Mouse (Mus musculus): ENCODE measurements around the gene Hdac7. TPM values are rescaled to one million over a fixed set of nuclear protein-coding genes. Genes with fewer than 3 reads are reported as not detected.
A peak's percentile ranks its signal among the peaks of the same experiment; 100 is the strongest.

Gene Hdac7
- polyA plus RNA-seq, 1 experiment: not detected

DNA sequence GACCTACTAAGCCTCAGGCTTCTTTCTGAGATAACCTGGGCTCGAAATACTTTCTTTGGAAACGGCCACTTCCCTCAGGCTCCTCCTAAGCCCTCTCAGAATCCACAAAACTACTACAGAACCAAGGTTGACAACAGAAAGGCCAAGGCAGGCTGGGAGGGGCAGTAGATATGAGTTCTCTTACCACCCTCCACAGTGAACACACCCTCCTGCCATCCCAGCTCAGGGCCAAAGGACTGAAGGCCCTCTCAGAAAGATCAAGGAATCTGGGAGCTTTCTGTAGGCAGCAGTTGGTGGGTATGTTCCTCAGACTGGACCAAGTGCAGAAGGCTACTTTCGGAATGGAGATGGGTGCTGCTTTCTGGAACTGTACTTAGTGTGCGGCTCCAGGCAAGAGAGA, 29.0 kb downstream of the Hdac7 start:
- WGBS: 97% methylated on average over 4 of the region's 4 CpGs
- no peak overlapping the region for H3K4me3 ChIP-seq (ENCODE audit: insufficient read depth, low read depth, low read length)
- H3K4me1 ChIP-seq (ENCODE audit: control insufficient read depth, insufficient read depth, low read length): peaks cover 49% of the 10 kb centered on the region
- 0 out of 2 replicates have a peak overlapping the region, but pooled peaks have one; percentile 53 for H3K27ac ChIP-seq (ENCODE audit: insufficient read depth, low read depth, low read length)
- TF ChIP-seq CTCF (IDR thresholded peaks at IDR 0.05; ENCODE audit: insufficient read depth, low read depth, low read length): no peak

DNA sequence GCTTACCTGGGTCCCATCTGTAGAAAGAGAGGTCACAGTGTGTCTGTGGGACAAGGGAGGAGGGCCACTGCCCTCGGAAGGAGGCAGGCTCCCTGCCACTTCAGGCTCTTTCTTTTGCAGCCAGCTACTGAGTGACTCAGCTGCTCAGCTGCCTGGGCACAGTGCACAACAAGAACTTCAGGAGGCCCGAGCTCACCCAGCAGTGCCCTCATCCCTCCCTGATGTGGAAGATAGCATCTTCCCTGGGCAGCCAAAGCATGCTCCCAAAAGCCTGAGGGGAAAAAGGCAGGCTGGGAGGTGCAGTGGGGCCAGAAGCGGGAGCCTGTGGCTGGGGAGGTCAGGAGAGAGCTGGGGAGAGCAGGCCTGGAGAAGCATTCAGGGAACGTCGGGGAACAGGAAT, 29.6 kb downstream of the Hdac7 start:
- 49% methylated on average over 5 of the region's 5 CpGs for WGBS
- peaks cover 44% of the 10 kb centered on the region for H3K4me1 ChIP-seq (ENCODE audit: control insufficient read depth, insufficient read depth, low read length)
- H3K27ac ChIP-seq (ENCODE audit: insufficient read depth, low read depth, low read length): peak overlapping the region; percentile 53; the same call in 1 of the 2 replicates
- no peak overlapping the region for H3K4me3 ChIP-seq (ENCODE audit: insufficient read depth, low read depth, low read length)
- no peak for TF ChIP-seq POLR2A (IDR thresholded peaks at IDR 0.05; ENCODE audit: insufficient read depth, low read depth, low read length)
- TF ChIP-seq CTCF (IDR thresholded peaks at IDR 0.05; ENCODE audit: insufficient read depth, low read depth, low read length): no peak

DNA sequence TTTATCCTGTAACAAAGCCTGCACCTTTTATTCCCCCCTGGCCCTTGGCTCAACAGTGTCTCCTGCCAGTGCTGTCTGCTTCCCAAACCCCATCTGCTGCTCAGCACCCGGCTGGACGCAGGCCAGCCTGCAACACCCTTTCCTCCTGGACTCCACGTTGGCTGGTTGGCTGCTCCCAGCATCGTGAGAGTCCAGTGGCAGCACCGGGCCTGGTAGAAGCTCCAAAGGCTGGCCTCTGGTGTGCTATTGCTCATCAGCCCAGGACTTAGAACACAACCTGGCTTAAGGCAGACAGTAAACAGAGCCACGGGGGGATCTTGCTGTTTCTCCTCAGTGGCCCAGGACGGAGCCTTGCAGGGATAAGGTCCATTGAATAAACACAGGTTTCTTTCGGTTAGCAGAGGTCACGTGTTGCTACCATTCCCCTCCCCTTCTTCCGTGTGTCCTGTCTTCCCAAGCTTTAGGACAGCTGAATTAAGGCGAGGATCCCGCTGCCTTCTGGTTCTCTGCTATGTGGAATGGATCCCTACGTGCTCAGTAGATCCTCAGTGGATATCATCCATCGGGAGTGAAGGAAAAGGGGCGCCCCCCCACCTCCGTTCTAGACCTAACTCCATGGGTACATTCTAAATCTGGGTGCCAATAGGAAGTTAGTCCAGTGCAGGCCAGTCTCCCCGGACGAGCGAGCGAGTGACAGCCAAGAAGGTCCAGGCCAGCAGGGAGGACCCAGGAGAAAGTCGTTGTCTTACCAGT, 30.7 kb downstream of the Hdac7 start:
- Histone ChIP-seq H3K4me1 (ENCODE audit: control insufficient read depth, insufficient read depth, low read length) (peaks cover 43% of the 10 kb centered on the region), H3K27ac (ENCODE audit: insufficient read depth, low read depth, low read length) (no peak overlapping the region; the same call in 1 of the 2 replicates), H3K4me3 (ENCODE audit: insufficient read depth, low read depth, low read length) (no peak overlapping the region)
- no peak for TF ChIP-seq CTCF (IDR thresholded peaks at IDR 0.05; ENCODE audit: insufficient read depth, low read depth, low read length)
- TF ChIP-seq POLR2A (IDR thresholded peaks at IDR 0.05; ENCODE audit: insufficient read depth, low read depth, low read length): no peak
- WGBS: 65% methylated on average over 21 of the region's 21 CpGs

DNA sequence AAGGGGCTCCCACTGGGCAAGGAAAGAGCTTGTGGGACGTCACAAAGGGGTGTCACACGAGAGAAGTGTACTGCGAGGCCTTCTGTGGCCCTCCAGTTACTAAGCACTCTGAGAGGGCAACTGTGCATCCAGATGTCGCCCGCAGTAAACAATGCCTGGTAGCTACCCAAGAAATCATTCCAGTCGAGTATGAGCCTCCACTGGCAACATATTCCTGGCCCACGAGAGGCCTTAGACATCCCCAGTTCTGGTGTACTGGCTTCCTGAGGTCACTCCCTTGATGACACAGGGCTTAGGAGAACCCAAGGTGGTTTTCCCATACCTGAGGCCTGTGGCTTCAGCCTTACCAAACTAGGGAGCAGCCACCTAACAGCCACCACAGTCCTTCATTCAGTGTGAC, 31.4 kb downstream of the Hdac7 start:
- peaks cover 43% of the 10 kb centered on the region for H3K4me1 ChIP-seq (ENCODE audit: control insufficient read depth, insufficient read depth, low read length)
- peak overlapping the region; percentile 65 for H3K27ac ChIP-seq (ENCODE audit: insufficient read depth, low read depth, low read length)
- no peak overlapping the region for H3K4me3 ChIP-seq (ENCODE audit: insufficient read depth, low read depth, low read length)
- 46% methylated on average over 7 of the region's 7 CpGs for WGBS
- no peak for TF ChIP-seq CTCF (IDR thresholded peaks at IDR 0.05; ENCODE audit: insufficient read depth, low read depth, low read length)
- no peak for TF ChIP-seq POLR2A (IDR thresholded peaks at IDR 0.05; ENCODE audit: insufficient read depth, low read depth, low read length)

DNA sequence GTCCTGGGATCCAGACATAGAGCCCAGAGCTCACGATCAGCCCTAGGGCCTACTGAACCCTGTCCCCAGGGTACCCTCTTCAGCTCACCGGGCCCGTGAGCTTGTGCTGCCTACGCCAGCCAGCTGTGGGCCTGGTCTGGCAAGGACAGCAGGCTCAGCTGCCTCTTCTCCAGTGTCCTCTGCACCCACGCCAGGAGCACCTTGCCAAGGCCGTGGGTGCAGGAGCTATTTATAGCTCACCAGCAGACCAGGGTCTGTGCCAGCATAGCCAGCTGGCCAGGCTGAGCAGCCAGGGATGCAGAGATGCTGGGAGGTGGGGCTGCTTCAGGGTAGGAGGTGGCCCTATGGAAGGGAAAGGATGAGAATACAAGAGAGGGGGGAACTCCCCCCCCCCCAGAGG, 32.2 kb downstream of the Hdac7 start:
- peaks cover 41% of the 10 kb centered on the region for H3K4me1 ChIP-seq (ENCODE audit: control insufficient read depth, insufficient read depth, low read length)
- H3K4me3 ChIP-seq (ENCODE audit: insufficient read depth, low read depth, low read length): no peak overlapping the region
- WGBS: 37% methylated on average over 6 of the region's 6 CpGs
- peak overlapping the region; percentile 65 for H3K27ac ChIP-seq (ENCODE audit: insufficient read depth, low read depth, low read length)
- TF ChIP-seq CTCF (IDR thresholded peaks at IDR 0.05; ENCODE audit: insufficient read depth, low read depth, low read length): no peak
- TF ChIP-seq POLR2A (IDR thresholded peaks at IDR 0.05; ENCODE audit: insufficient read depth, low read depth, low read length): no peak

DNA sequence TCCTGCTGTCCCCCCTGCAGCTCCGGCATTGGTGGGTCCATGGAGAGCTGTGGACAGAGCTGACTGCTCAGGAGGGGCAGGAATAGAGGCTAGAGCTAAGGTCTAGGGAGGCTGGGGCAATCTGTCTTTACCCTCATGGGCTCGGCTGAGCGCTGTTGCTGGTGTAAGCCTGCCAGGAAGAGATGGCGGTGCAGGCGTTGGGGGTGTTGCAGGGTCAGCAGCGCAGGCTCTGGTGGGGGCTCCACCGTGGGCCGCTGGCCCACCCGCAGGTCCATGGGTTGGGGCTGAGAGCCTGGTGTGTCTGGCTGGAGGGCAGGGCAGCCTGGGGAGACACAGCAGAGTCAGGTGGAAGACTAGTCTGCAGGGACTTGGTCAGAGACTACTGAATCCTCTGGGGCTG, 33.0 kb downstream of the Hdac7 start:
- TF ChIP-seq POLR2A (IDR thresholded peaks at IDR 0.05; ENCODE audit: insufficient read depth, low read depth, low read length) (no peak), CTCF (IDR thresholded peaks at IDR 0.05; ENCODE audit: insufficient read depth, low read depth, low read length) (no peak)
- H3K4me1 ChIP-seq (ENCODE audit: control insufficient read depth, insufficient read depth, low read length): peaks cover 41% of the 10 kb centered on the region
- WGBS: 85% methylated on average over 9 of the region's 9 CpGs
- no peak overlapping the region for H3K27ac ChIP-seq (ENCODE audit: insufficient read depth, low read depth, low read length)
- no peak overlapping the region for H3K4me3 ChIP-seq (ENCODE audit: insufficient read depth, low read depth, low read length)

DNA sequence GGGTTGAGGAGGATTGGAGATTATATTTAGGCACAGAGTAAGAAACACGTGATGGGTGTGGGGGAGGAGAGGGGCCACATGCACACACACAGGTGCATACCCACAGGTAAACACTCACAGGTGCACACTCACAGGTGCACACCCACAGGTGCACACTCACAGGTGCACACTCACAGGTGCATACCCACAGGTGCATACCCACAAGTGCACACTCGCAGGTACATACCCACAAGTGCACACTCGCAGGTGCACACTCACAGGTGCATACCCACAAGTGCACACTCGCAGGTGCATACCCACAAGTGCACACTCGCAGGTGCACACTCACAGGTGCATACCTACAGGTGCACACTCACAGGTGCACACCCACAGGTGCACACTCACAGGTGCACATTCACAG, 33.9 kb downstream of the Hdac7 start:
- Histone ChIP-seq H3K4me1 (ENCODE audit: control insufficient read depth, insufficient read depth, low read length) (peaks cover 41% of the 10 kb centered on the region), H3K27ac (ENCODE audit: insufficient read depth, low read depth, low read length) (no peak overlapping the region), H3K4me3 (ENCODE audit: insufficient read depth, low read depth, low read length) (no peak overlapping the region)
- no peak for TF ChIP-seq CTCF (IDR thresholded peaks at IDR 0.05; ENCODE audit: insufficient read depth, low read depth, low read length)
- TF ChIP-seq POLR2A (IDR thresholded peaks at IDR 0.05; ENCODE audit: insufficient read depth, low read depth, low read length): no peak
- 87% methylated on average over 5 of the region's 5 CpGs for WGBS

DNA sequence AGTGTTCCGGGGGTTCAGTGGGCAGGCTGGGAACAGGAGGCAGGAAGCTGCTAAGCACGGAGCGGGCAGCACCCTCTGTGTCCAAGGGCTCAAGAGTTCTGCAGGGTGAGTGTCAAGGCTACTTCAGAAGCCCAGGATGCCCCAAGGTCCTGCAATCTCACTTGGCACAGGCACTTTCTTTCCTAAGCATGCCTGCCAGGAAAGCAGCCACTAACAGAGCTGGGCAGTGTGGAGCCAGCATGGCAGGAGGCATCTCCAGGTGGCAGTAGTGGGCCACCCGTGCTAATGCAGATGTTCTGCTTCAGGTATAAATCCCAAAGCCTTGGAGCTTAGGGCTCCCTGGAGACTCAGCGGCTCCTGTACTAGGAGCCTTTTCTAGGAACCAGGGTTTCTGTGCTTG, 34.4 kb downstream of the Hdac7 start:
- 84% methylated on average over 5 of the region's 5 CpGs for WGBS
- no peak overlapping the region for H3K4me3 ChIP-seq (ENCODE audit: insufficient read depth, low read depth, low read length)
- H3K4me1 ChIP-seq (ENCODE audit: control insufficient read depth, insufficient read depth, low read length): peaks cover 40% of the 10 kb centered on the region
- H3K27ac ChIP-seq (ENCODE audit: insufficient read depth, low read depth, low read length): no peak overlapping the region
- TF ChIP-seq CTCF (IDR thresholded peaks at IDR 0.05; ENCODE audit: insufficient read depth, low read depth, low read length) (no peak), POLR2A (IDR thresholded peaks at IDR 0.05; ENCODE audit: insufficient read depth, low read depth, low read length) (no peak)

DNA sequence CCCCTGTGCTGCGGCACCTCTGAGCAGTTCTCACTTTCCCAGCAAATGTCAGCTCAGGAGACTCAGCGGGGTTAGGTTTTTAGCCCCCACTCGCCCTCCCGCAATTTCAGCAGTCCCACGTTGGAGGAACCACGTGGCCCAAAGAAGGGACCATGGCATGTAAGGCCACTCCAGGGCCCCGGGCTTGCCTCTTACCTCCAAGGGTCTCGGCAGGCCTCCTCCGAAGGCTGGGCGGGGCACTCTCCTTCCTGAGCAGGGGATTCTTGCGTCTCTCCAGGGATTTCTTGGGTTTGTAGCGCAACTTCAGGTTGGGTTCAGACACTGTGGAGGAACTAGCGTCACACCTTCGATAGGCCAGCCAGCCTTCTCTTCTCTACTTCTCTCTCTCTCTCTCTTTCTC, 35.1 kb downstream of the Hdac7 start:
- no peak overlapping the region for H3K4me3 ChIP-seq (ENCODE audit: insufficient read depth, low read depth, low read length)
- peaks cover 32% of the 10 kb centered on the region for H3K4me1 ChIP-seq (ENCODE audit: control insufficient read depth, insufficient read depth, low read length)
- no peak overlapping the region for H3K27ac ChIP-seq (ENCODE audit: insufficient read depth, low read depth, low read length)
- WGBS: 93% methylated on average over 14 of the region's 14 CpGs
- TF ChIP-seq POLR2A (IDR thresholded peaks at IDR 0.05; ENCODE audit: insufficient read depth, low read depth, low read length) (no peak), CTCF (IDR thresholded peaks at IDR 0.05; ENCODE audit: insufficient read depth, low read depth, low read length) (no peak)

Data from olfactory bulb, adult 2 months (tissue).